Mouse (Mus musculus) erythroblast, embryonic 14.5 days (primary cell): Measurements from ENCODE around the gene Klhl24.

Experiments
- GATA1 ChIP-seq: IDR thresholded peaks from 2 replicates; pipeline ENCODE4 v1.6.1; 2012; ENCODE audit warnings: low read length, inconsistent platforms, mixed read lengths
- TAL1 ChIP-seq: IDR thresholded peaks from 3 replicates; pipeline ENCODE4 v1.6.1; 2012; ENCODE audit warnings: low read length, inconsistent platforms, mixed read lengths

DNA sequence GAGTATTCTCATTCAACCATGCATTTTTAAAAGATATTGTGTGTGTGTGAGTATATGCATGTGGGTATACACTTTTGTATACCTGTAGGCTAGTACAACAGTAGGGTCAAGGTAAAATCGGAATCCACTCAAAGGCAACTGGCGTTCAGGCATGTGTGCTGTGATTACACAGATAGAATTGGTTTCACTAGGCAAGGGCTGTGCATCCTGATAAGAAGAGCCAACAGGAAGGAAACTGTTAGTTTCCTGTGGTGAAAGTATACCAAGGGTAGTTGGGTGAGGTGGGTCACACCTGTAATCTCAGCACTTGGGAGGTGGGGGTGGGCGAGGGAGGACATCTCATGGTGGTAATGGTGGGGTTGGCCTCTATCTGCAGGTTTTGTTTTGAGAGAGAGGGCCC lies 47.2 kb downstream of the Klhl24 start:
- no peak for TF ChIP-seq GATA1
- TF ChIP-seq TAL1, result no peak
